Mouse (Mus musculus) Muller cell, postnatal 12 days (primary cell): Measurements from ENCODE around the gene Btg2.
A peak's percentile ranks its signal among the peaks of the same experiment; 100 is the strongest.

Source experiments
- DNase-seq: peaks from one replicate; pipeline ENCODE4 v3.0.0-alpha.2; 2015; ENCODE audit errors: inconsistent ontology term

The Btg2 gene

DNA sequence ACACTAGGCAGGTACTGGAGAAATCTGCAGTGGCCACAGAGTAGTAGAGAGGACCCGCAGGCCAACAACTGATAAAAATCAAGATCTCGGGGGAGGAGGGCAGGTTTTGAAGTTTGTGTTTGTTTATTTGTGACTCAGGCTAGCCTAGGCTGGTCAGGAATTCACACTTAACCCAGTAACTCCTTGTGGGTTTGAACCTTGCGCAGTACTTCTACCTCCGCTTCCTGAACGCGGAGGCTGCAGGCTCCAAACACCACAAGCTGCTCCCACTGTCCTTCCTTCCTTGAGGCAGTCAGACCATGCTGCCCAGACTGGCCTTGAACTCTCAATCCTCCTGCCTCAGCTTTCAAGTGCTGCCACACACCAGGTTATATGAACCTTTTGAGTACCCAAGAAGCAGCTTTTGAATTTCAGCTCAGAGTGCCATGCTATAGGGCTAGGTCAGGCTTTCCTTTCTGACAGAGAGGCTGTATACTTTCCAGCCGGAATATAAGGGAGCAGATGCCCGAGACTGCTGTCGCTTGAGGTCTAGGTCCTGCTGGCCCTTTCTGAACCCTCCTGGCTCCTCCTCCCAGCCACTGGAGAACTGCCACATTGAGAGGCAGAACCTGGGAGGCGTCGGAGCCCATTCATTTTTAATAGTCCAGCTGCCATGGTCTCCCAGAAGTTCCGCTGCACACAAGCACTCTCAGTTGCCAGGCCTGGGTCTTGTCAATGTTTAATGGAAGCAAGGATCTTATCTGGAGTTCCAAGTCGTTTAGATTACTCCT is 19.2 kb upstream of the Btg2 start:
- no peak for DNase-seq

DNA sequence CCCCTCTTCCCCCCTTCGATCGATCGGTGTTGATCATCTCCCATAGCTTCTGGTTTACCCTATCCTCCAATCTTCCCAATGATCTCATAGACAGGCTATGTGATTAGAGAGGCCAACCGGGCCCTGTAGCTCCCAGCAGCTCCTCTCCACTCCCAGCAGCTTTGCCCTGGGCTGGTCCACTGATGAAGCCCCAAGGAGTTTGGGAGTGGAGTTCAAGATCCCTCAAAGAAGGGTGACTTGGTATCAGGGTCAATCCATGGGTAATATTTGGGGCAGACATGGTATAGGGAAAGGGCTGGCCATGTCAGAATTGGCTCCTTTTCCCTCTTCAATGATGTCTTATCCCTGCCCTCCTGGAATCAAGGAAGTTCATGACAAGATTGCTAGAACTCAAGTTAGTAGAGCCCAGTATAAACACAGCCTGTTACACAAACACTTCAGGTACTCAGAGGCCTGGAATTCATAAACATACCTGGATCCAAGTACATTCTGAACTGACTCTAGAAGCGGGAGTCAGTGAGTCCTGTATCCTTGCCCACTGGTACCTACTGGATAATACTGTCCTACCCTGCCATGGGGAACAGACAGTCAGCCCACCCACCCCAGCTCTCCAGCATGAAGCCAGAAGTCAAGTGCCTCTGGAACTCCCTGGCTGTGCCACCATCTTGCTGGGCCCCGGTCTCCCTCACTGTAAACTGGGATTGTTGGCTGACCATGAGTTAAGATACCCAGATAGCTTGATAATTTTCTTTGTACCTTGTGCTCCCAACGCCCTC is 18.3 kb upstream of the Btg2 start:
- DNase-seq = no peak

DNA sequence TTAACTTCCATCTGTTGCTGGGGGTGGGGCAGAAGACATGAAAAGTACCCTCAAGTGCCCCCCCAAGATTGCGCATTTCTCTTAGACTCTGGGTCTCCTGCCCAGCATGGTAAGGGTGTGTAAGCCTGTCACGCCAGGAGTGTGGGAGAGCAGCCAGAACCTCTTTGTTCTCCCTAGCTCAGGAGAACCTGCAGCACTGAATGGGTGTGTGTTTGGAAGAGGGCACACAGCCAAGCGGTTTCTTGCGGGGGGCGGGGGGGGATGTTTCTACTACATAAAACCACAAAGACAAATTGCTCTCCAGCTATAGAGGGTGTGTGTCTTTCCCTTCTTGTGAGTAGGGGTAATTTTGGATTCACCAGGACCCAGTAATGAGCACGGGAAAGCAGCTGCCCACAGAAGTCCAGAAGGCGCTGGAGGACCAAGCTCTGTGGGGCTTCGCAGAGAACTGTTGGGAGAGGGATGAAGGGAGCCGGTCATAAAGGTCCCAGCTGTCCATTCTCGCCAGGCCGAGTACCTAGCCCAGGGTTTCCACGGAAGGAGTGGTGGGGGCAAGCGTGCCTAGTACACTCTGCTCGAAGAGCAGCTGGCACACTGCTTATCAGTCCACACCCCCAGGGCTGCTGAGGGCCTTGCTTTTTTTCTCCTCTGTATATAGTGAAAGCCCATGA is 17.5 kb upstream of the Btg2 start:
- peak; percentile 77 for DNase-seq

DNA sequence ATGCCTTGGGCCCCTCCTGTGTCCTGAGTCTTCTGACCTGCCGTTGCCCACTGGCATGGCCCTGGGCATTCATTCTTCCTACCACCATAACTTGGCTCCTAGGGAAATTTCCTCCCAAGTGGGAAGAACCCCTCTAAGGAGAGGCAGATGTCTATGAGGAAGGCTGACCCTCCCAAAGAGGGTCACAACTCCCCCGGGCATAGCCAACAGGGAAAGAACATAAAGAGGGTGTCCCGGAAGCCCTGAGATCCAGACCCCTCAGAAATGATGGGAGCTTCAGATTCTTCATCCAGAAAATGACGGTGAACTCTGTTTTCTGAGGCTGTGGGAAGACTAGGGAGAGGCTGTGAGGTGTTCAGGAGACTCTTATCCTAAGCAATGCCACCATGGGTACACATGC is 16.8 kb upstream of the Btg2 start:
- no peak for DNase-seq

DNA sequence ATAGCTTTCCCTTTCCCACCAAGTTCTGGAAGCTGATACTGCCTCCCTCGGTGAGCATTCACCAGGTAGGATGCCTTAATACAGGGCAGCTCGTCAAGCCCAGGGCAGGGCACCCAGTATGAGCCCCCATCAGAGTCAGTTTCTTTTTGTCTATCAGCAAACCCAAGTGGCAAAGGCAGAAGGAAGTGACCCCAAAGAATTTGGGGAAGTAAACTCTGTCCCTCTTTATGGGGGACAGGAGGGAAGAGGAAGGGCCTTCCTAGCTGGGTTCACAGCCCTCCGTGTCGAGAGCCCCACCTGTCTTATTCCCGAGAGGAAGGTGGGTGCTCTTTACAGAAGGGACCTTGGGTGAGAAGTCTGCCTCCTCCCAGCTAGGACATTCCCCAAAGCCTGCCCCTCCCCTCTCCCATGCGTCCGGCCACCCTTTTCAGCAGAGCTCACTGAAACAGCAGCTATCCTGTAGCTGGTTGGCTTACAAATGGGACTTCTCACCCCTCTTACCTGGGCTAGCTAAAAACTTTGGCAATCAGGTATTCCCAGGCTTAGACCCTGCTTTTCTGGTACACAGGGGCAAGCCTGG is 16.2 kb upstream of the Btg2 start:
- DNase-seq = no peak

DNA sequence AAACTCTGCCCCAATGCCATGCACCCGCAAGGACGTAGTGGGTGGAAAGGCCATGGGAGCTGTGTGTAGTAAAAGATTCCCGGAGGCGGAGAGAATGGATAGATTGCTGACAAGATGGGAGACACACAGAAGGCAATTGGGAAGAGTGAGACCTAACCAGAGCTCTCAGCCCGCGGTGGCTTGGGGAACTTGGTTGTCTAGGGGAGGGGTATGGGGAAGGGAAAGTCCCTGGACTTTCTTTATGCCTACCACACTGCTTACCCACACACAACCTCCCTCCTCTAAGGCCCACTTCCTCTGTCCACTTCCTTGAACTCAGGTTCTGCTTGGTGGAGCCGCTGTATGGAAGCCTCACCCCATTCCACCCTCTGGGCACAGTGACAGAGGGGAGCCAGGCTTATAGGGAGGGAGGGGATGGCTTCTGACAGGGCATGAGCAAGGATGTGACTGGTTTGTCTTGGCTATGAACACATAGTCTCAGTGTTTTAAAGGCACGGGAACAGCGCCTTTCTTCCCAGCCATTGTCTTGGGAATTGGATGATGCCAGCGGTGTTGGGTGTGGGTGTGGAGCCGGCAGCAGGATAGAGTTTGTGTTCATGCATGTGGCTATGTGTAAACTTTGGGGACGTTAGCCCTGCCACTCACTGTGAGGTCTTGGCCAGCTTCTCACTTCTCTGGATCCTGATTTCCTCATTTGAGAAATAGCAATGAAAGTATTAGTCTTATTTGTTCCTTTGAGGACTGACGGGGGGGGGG is 15.0 kb upstream of the Btg2 start:
- DNase-seq = no peak

DNA sequence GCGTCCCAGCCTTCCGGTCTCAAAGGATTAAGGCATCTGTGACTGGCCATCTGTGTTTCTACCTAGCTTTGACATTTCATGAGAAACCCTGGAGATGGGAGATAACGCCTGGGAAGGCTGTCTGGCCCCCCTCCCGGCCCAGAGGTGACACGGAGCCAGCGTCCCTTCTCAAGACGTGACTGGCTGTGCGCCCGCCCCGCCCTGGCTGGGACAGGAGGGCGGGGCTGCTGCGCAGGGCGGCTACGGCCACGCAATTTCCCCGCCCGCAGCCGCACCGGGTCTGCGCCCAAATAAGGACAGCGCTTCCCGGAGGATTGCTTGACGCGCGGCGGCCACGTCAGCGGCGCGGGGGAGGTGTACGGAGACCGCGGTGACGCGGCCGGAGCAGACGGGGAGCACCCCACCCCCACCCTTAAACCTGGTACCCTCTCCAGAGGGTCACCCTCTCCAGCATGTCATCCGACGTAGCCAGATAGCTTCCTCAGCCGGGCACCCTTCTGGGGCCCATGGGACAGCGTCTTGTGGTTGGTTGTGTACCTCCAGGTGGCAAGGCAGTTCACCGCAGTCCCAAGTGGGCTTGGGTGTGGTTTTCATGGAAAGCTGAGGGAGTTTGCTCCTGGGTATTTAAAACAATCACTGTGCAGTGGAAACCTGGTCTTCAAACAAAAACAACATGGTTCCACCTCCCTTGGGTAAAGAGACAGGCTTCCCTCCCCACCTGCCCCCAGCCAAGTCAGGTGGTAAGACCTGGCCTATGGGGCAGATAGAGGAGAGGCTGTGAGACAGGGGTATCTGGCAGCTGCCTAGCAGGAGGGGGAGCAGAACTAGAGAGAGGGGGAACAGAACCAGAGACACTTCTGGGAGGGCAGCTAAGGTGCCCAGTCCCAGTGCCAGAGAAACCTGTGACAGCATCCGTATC is 14.2 kb upstream of the Btg2 start:
- peak; percentile 98 for DNase-seq

DNA sequence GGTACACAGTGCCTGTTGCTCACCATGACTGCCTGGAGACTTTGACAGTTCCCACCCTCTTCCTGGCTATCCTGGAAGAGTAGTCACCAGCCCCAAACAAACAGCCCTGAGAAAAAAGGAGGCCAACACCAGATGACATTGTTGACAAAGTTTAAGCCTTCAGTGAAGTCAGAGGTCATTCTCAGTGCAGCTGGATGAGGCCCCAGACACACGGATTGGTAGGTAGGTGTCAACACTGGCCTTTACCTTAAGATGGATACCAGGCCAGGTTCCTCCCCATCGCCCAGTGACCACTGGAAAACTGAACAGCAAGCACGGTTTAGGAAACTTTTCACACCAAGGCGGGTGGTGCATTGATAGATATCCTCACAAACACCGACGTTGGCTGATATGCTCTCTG is 13.4 kb upstream of the Btg2 start:
- DNase-seq = no peak

DNA sequence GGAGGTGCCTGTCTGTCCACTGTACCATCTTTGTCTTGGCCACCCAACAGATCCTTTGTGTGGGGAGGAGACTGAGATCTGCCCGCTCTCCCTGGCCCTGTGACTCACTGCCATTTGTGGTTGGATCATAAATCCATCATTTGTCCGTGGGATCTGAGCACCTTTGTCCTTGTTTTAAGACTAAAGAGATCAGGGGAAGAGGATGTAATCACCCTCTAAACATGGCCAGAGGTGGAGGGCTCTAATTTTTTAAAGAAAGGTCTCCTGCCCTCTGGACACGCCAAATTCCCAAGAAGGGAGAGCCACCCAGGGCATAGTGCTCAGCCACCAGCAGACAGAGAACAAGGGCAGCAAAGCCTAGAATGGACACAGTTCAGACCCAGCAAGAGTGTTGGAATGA is 12.9 kb upstream of the Btg2 start:
- DNase-seq = no peak

DNA sequence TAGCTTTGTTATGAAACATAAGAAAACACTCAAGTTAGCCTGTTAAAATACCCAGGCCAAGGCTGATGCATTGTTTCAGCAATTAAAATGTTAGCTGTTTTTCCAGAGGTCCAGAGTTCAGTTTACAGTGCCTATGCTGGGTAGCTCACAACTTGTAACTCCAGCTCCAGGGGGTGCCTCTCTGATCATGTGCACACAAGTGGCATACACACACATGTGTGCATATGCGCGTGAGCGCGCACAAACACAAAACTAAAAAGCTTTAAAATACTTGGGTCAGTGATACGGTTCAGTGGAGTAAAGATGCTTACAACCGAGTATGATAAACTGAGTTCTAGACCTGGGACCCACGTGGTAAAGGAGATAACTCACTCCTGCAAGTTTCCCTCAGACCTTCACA is 10.2 kb upstream of the Btg2 start:
- no peak for DNase-seq

DNA sequence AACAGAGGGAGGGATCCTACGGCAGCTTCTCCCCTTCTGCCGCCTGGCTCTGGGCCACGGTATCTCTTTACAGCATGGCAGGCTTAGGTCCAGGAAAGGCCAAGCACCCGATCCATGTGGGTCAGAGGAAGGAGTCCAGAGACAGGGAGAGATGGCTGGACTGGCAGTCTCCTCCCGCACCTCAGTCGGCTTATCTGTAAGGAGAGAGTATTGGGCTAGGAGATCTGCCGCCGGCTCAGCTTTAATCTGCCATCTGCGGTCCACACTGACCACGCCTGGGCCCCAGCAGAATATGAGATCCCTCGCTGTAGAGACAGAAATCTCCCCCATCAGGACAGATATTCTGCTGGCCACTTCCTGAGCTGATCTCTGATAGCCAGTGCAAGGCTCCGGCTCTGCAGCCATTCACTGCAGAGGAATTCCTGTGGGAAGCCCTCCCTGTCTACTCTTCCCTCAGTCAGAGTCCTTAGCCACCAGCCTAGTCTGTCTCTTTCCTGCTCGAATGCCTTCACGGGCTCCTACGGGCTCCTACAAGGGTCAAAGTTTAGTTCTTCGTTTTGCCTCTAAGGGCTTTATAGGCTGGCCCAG is 8.0 kb upstream of the Btg2 start:
- no peak for DNase-seq

DNA sequence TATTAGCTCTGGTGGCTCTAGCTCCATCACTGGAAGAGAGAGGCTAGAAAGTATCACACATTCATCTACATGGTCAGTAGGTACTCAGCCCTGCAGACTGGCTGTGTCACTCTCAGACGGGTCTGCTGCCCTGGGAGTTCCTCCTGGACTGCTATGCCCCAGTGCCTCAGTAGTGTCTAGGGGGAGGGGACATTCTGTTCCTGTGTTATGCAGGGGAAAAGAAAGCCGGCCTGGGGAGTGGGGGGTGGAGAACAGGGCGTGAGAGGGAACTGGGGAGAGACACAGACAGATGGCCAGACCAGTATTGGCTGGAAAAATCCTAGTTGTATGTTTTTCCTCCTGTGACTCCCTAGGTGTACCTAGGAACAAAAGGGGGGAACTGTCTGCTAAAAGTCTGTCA is 7.1 kb upstream of the Btg2 start:
- DNase-seq = no peak

DNA sequence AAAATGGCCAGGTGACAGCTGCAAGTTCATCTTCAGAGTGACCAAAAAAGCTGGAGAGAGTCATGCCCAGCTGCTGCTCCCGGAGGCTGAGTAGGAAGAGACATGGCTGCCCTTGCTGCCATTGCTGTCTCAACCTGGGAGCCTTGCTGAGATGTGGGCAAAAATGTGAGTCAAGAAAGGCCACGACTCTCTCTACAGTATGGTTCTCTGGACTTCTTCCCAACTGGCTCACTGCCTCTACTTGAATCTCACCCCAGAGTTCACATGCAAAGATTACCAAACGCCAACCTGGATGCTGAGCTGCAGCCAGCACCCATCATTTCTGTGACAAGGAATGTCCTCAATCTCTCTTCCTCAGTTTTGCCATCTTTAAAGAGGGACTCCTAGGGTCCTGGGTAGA is 5.2 kb upstream of the Btg2 start:
- DNase-seq = peak; percentile 46

DNA sequence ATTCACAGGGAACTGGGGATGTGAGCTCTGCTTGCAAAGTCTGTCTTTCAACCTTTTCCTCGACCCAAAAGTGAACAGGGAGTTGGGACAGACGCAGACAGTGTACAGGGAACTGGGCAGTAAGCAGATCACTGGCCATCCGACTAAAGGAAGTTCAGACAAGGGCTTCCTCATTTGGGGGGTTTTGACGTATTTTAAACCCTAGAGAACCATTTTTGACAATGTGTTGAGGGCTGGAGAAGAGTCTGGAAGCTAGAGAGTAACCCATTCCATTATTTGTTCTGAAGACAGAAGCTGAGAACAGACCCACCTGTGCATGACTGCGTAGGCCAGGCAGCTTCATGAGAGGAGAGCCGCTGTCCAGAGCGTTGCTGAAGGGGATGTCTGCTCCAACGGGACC is 4.8 kb upstream of the Btg2 start:
- no peak for DNase-seq

DNA sequence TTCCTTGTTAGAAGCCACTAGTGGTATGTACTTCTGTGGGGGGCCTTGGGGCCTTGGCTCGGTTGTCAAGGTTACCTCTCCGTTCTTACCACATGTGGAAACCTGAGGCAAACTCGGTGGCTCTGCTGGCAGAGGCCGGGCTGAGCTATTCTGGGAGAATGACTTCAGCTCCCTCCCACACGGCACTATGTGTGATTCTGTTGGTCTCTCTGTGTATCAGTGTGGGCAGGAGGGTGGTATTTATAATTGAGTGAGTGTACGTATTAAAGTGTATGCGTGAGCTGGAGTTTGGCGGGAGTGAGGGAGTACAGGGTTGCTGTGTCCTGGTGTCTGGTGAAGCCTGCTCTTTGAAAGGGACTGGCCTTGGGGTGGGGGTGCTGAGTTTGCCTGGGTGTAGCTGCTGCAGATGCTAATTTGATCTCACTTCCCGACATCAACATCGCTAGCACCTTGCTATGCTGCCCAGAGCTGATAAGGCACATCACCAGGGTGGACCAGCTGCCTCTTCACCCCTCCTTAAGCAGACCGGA is 4.1 kb upstream of the Btg2 start:
- peak; percentile 71 for DNase-seq

DNA sequence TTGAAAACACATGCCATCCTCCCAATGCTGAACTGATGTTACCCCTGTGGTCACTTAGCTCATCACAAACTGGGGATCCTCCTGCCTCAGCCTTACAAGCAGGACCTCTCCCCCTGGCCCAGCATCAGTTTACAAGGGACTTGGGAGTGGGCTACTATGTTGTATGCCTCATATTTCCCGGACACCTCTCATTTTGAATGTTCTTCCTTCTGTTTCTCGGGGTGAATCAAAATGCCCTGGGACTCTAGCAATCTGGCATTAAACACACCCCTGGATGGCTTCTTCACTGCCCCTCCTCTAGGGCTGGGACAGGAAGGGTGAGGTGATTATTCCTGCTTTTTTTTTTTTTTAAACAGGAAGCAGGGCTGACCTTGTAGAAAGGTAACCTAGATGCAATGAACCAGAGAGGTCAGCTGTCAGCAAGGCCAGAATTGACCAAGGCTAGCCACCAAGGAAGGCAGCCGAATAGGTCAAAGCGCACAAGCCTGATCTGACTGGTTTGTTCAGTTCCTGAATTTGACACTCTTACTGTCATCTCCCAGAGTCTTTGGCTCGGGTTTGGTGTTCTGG is 2.0 kb upstream of the Btg2 start:
- DNase-seq = no peak

DNA sequence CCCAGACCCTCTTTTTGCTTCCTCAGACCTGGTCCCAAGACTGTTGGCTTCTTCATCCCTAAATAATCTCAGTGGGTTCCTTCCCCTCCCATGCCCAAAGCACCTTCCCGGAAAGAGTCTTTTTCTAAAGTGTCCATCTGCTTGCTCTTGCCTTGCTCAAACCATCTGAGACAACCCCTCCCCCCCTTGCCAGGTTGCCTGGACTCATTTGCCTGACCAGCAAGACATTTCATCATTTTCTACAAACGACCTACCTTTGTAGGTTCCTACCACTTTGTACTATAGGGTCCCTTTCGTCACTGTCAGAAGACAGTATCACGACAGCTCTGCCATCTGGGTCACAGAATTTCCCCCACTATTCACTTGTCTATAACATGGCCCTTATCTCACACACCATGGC is 1.5 kb upstream of the Btg2 start:
- no peak for DNase-seq

DNA sequence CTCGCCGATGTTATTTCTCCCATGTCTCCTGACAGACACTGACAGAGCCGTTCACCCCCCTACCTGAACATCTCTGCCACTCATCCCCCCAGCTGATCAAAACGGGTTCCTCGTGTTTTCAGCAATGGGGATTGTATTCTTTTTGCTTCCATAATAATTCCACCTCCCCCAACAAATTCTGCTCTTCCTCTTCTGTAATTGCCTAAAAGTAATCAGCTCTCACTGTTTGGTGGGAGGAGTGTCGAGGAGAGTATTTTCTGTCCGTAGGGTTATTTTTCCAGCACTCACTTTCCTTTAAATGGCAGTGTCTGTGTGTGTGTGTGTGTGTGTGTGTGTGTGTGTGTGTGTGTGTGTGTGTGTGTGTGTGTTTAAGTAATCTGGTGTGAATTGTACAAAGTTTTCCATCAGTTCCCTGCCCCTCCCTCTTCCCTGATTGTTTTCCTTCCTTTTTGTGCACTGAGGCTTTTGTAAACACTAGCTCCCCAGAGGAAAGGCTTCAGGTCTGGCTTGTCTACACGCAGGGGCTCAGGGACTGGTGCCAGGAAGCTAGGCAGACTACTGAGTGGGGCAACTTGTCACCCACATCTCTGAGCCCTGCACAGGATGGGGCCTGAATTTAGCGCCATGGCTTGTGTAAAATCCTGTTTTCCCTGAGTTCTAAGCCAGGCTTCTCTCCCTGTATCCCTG is 700 bp upstream of the Btg2 start:
- no peak for DNase-seq
